In the genomic region with DNA sequence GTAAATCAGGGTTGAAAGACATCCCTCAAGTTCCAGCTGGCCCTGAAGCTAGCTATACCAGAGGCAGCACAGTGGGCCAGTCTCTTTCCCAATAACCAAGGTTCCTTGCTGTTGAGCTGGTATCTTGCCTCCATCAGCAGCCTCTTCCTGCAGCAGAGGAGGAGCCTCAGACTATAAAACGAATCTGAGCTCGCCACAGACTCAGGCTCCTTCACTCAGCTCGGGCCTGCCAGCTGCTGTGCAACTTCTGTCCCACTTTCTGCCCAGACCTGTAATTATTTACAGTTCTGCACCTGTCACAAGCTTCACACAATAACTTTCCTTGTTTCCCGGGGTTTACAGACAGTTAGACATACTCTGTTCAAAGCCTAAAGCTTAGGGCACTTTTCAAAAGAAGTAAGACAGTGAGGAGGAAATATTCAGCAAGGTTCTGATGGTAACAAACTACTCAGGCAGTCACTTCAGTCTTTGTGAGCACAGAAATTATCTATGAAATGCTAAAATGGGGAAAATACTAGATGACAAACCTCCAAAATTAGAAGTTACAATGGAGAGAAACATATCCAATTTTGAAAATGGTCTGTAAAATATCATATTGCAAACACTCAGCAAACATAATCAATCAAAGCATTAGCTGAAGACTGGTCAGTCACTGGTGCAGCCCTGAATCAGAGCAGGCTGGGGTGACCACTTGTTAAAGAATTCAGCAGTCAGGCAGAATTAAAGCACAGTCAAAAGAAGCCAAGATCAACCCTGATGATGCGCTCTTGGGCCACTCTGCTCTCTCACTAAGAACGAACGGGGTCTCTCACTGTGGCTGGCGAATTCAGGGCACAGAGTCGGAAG, we compare ENCODE assay signal across 11 mouse cellular contexts.
DNase-seq lines count a peak whose midpoint lies in the region; ATAC-seq and TF ChIP-seq lines count a peak whose summit lies in the region.
"Had no signal": no experiment of that assay in that cellular context is flagged by ENCODE, and none has a peak within 500 bp of the region (broad histone marks: within the 10 kb centered on the region; RNA-seq: fewer than 3 reads in every experiment).

No protein-coding gene starts in this region.

- no peak for TF ChIP-seq CTCF in thymus, adult 2 months (IDR thresholded peaks at IDR 0.05; ENCODE audit: borderline replicate concordance, control insufficient read depth, extremely low read depth, insufficient read depth, low read length, poor library complexity)

- WGBS in neural tube, embryonic 13.5 days: 50% methylated on average over 9 of the region's 9 CpGs
- WGBS in hindbrain, embryonic 13.5 days: 66% methylated on average over 9 of the region's 9 CpGs
- WGBS in thymus, adult 2 months: 57% methylated on average over 9 of the region's 9 CpGs

- DNase-seq in embryo, embryonic 11 days: peak; percentile 33
- no peak for DNase-seq in embryo, embryonic 10 days (ENCODE audit: low spot score)
- DNase-seq in neural tube, embryonic 10.5 days (ENCODE audit: extremely low spot score, low spot score): no peak
- DNase-seq in thymus, adult 2 months: peak; percentile 40
- no peak for DNase-seq in adrenal gland, postnatal 25 days
- DNase-seq in adrenal gland, adult 18-20 months (ENCODE audit: low spot score in 2 of 2): no peak
- DNase-seq: kidney, adult 8-10 months; lung, adult 18-20 months; right cerebral cortex, postnatal 25 days had no signal

- peaks cover 16% of the 10 kb centered on the region for H3K4me1 ChIP-seq in neural tube, embryonic 13.5 days (replicated peaks)
- H3K4me1 ChIP-seq in hindbrain, embryonic 13.5 days (replicated peaks): peaks cover 15% of the 10 kb centered on the region
- H3K4me1 ChIP-seq in thymus, adult 2 months (replicated peaks; ENCODE audit: control insufficient read depth, insufficient read depth, low read length): peaks cover 16% of the 10 kb centered on the region

- ATAC-seq in neural tube, embryonic 13.5 days (ENCODE audit: low read depth): no peak
- no peak for ATAC-seq in hindbrain, embryonic 13.5 days (ENCODE audit: low FRiP score)

- TF ChIP-seq POLR2A in thymus, adult 2 months (IDR thresholded peaks at IDR 0.05; ENCODE audit: control insufficient read depth, extremely low read depth, insufficient read depth, low read length, poor library complexity): no peak

- H3K4me3 ChIP-seq in neural tube, embryonic 13.5 days: no peak overlapping the region
- H3K4me3 ChIP-seq in hindbrain, embryonic 13.5 days: no peak overlapping the region
- H3K4me3 ChIP-seq in thymus, adult 2 months (ENCODE audit: control insufficient read depth, insufficient read depth, low read length): no peak overlapping the region

- no peaks in the 10 kb centered on the region for H3K9me3 ChIP-seq in neural tube, embryonic 13.5 days
- H3K9me3 ChIP-seq in hindbrain, embryonic 13.5 days: no peaks in the 10 kb centered on the region

- no peaks in the 10 kb centered on the region for H3K27me3 ChIP-seq in neural tube, embryonic 13.5 days
- no peaks in the 10 kb centered on the region for H3K27me3 ChIP-seq in hindbrain, embryonic 13.5 days
- no peaks in the 10 kb centered on the region for H3K27me3 ChIP-seq in thymus, adult 2 months (ENCODE audit: control insufficient read depth, insufficient read depth, low read length)

- no peaks in the 10 kb centered on the region for H3K36me3 ChIP-seq in neural tube, embryonic 13.5 days
- no peaks in the 10 kb centered on the region for H3K36me3 ChIP-seq in hindbrain, embryonic 13.5 days
- H3K36me3 ChIP-seq in thymus, adult 2 months (ENCODE audit: control insufficient read depth, insufficient read depth, low read length): no peaks in the 10 kb centered on the region

- peak overlapping the region; percentile 29; the same call in 1 of the 2 replicates for H3K27ac ChIP-seq in neural tube, embryonic 13.5 days (replicated peaks)
- H3K27ac ChIP-seq in hindbrain, embryonic 13.5 days: peak overlapping the region; percentile 36
- peak overlapping the region; percentile 22; the same call in 1 of the 2 replicates for H3K27ac ChIP-seq in thymus, adult 2 months (ENCODE audit: control insufficient read depth, insufficient read depth, low read length)

- 0 out of 2 replicates have a peak overlapping the region, but pooled peaks have one; percentile 17 for H3K9ac ChIP-seq in neural tube, embryonic 13.5 days
- no peak overlapping the region for H3K9ac ChIP-seq in hindbrain, embryonic 13.5 days

- no peak overlapping the region for H3K4me2 ChIP-seq in neural tube, embryonic 13.5 days
- H3K4me2 ChIP-seq in hindbrain, embryonic 13.5 days: no peak overlapping the region

Comparison
In these comparisons a context has a peak if more than half of its experiments do, and no peak if none do; other contexts are left out.
1. DNase-seq: peak in embryo, embryonic 11 days (single experiment) and thymus, adult 2 months (single experiment); none in embryo, embryonic 10 days (single experiment), neural tube, embryonic 10.5 days (single experiment), adrenal gland, postnatal 25 days (single experiment) and adrenal gland, adult 18-20 months (0 of 2).
2. Peak in every context shown above with its lines, with median percentiles within 50 percentile points of each other: H3K27ac ChIP-seq.